Mouse (Mus musculus) right cerebral cortex, postnatal 25 days (tissue): ENCODE results near the gene Rif1.

Source experiments
- DNase-seq: peaks from one replicate; pipeline ENCODE4 v3.0.0; 2022

The Rif1 gene

DNA sequence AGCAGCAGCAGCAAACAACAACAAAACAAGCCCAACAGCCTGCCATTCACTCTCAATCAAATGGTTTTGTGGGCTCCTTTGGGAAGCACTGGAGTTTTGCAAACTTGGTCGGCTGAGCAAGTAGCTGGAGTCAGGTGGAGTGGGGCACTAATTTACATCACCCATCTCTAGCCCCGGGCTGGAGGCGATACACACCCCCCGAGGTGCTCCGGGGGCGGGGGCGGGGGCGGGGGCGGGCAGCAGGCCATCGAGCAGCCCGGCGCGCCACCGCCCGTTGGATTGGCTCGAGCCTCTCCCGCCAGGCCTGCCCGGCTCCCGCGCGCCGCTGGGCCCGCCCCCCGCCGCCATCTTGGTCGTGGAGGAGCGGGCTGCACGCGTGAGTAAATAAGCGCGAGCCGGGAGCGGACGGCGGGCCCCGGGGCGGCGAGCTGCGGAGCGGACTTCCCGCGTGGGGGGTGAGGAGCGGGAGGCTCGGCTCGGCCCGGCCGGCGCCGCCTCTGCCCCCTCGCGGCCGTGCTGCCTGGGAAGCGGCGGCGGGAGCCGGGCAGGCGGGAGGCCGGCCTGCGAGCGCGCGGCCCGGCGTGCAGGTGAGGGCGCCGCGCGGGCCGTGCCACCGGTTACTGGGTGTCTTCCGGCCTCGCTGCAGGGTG lies at the start of gene Rif1:
Rif1 (plus strand) TSS at position 342 of the 650 bp plus-strand sequence.
- peak; percentile 88 for DNase-seq

DNA sequence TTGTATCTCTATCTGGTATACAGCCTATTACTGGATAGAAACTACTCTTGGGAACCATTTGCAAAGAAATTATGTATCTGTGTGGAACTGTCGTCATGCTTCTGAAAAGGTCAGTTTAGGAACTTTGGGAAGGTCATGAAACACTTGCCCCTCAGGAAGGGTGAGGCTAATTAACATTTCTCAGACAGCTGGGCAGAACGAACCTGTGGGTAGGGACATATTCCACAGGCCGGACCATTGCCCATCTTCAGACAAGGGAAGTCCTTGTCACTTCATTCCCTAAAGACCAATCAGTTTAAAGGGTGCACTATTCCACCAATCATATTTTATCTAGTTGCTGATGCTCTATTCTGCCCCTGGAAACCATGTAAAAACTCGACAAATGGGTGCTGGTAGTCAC lies 45.6 kb upstream of the Rif1 start:
- DNase-seq = no peak

DNA sequence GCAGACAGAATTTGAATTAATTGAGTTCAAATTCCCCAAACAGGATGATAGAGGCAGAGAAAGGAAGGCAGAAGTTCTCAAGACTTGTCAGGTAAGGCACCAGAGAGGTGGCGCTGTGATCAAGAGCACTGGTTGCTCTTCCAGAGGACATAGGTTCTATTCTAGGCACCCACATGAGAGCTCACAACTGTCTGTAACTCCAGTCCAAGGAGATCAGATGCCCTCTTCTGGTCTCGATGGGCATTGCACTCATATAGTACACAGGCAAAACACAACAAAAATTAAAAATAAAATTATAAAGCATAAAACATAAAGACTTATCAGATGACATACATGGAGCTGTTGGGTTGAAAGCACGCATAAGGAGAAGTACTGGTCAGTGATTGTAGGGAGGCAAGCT lies 43.2 kb upstream of the Rif1 start:
- DNase-seq = no peak

DNA sequence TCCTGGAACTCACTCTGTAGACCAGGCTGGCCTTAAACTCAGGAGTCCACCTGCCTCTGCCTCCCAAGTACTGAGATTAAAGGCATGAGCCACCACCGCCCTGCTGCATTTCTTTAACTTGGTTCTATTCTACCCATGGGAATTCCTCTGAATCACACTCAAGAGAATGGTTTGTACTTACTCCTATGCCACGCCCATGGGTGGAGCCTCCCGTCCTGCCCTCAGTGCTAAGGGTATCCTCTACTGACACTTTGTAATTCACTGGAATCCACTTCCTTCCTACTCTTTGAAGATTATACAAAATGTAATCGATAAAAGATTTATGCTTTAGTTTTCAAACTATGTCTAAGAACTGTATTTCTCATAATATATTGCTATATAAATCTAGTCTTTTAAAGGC lies 41.1 kb upstream of the Rif1 start:
- no peak for DNase-seq

DNA sequence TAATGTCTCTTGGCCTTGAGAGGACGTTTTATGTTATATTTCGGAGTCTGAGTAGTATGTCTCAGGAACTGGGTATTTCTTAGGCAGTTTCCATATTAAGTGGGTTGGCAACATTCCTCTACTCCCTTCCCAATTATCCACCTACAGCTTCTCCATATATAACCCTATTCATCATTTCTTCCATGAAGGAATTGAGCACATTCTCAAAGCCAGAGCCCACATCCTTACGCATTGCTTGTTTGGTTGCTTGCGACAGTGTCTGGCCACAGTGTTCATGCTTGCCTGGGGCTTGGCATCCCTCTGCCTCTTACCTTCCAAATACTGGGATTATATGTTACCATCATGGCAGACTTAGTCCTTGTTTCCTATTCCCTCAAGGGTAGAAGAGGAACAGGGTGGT lies 38.0 kb upstream of the Rif1 start:
- DNase-seq = no peak

DNA sequence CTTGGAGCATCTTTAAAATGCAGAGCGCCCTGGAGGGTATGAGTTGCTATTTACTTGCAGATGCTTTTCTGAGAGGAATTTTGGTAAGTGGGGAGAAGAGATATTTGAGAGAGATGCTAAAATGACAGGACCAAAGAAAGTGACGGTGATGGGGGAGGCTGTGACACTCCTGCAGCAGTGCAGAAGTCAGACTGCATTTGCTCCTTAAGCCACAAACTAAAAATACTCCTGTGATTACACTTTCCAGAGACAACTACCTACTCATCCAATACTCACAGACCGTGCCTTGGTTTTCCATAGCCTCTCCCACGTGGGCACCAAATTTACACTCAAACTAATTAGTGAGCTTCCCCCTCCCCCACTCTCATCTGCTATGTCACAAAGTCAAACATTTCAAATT lies 37.5 kb upstream of the Rif1 start:
- DNase-seq = no peak

DNA sequence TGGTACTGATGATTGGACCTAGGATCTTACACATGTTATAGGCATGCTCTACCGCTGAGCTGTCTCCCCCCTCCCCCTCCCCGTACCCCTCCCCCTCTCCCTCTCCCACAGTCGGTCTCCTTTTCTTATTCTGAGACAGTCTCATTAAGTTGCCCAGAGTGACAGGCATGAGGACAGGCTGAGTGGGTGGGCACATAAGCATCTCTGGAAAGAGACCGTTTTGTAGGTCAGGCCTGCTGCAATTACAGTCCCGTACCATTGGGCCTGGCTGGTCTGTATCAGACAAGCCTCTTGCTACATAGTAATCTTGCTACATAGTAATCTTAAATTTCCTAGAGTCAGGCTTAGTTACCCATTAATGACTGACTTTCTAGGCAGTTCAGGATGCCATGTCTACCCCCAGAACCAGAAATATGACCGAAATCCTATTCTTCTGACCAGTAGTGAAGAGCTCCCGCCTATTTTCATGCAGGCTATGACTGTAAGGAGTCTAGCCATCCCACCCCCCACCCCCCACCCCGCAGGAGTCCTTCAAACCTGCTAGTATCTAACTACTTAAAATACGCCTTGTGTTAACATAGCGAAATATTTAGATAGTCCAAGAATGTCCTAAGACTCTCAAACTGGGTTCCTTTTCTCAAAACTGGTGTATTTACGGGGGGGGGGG lies 35.6 kb upstream of the Rif1 start:
- no peak for DNase-seq

DNA sequence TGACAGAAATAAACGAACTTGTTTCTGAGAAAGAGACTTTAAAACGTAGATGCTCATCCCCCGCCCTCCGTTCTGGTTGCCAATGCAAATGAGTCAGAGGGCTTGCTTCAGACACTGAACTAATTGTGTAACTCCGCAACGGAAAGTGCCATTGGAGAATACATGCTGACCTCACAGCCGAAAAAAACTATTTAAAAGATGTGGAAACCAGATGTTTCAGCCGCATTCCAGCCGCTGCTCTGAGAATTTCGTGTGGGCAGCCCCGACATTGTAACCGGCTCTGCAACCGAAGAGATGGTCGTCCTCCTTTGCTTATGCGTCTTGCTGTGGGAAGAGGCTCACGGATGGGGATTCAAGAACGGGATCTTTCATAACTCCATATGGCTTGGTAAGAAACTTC lies 34.8 kb upstream of the Rif1 start, which contains the start of gene Tnfaip6:
Tnfaip6 (plus strand) TSS at position 128 of the 400 bp plus-strand sequence.
- peak; percentile 18 for DNase-seq

DNA sequence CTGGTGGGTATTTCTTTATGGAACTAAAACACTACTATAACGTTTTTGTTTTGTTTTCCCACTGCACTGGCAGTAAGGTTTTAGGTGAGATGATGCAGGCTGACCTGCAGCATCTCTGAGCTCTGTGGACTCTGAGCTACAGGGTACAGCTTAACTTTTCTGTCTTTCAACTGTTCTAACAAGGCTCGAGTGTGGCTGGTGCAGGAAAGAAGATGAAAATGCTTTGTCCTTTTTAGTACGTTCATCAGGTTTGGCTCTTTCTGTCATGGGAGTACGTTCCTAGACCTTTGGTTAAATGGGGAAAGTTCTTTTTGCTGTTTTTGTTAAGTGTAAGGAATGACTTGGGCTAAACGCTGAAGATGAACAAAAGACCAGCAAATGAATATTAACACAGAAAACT lies 34.1 kb upstream of the Rif1 start:
- no peak for DNase-seq

DNA sequence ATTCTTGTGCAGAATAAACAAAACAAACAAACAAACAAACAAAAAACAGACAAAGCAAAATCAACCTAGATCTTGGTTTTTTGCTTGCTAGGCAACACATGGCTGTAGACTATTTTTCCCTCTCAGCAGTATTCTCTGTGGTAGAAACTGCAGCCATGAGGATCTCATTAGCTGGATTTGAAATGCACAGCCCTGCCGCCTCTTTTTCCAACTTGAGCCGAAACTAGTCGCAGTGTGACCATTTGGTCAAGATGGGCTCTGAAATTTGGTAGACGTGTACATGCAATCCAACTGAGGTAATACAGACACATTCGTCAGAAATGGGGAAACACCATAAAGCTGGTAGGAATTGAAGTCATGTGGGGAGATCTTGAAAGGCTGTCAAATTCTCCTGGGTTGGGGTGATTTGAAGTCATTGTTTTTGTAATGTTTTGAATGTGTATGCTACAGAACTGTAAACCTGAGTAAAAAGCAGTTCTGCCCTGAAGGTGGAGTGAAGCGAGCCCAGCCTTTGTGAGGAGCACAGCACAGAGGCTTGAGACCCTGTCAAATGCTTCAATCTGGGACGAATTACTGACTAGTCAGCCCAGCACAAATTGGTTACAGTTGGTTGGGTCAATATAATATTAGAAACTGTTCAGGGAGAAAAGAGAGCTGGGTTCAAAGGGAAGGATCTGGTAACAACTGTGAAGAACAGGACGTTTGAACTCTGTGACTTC lies 33.4 kb upstream of the Rif1 start:
- DNase-seq = no peak

DNA sequence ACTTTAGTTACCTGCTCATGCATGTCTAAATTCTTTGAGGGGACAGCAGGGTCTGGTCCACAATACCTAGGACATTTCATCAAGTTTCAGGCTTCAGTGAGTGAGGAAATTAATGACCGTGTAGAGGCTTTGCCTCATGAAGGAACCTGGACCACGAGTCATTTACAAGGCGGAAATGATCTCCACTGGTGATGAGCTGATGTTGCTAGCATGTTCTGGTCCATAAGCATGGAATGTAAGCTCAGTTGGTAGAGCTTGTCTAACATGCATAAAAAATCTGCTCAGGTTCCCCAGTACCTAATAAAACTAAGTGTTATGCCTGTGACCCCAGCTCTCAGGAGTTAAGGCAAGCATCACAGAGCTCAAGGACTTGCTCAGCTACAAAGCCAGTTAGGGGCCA lies 30.5 kb upstream of the Rif1 start:
- DNase-seq = no peak

DNA sequence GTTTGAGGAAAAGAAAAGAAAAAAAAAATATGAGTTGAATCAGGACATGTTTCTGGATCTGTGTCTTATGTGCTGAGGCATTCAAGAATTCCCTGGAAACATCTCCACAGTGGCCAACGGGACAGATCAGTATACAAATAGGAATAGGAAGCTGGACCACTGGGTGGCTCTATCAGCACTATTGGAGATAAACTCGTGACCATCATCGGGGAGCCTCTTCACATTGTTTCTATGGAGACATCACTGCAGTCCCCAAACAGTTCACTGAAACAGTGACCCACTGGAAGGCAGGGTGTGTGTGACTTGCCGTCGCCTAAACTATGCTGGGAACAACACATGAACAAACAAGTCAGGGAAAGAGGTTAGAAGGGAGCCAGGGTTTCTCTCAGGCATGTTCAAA lies 29.9 kb upstream of the Rif1 start:
- DNase-seq = no peak

DNA sequence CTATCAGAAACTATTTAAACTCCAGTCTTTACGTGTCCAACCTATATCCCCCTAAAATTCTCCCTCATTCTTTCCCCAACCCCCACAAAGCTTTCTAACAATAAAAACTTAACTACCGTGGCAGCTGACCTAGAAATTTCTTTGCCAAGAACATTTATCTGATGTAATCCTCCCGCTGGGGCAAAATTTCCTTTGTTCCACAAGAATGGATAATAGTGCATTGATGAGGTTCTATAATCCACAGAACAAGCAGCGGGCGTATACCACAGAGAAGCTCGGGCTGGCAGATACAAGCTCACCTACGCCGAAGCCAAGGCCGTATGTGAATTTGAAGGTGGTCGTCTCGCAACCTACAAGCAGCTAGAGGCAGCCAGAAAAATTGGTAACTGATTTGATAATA lies 29.1 kb upstream of the Rif1 start:
- DNase-seq = no peak

DNA sequence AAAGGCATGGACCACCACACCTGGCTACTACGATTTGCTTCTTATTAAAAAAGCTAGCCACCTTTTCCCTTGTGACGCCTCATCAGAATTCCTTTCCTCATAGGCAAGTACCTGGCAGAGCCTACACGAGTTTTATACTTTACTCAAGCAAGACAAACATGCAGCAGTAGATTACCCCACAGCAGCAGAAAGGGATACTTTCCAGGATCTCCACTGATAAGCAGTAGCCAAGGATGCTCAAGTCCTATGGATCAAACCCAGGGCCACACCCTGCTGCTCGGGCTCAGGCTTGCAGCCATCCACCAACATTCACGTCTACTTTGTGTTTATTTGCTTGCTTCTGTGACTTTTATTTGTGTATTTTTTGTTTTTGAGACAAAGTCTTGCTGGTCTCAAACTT lies 26.6 kb upstream of the Rif1 start:
- DNase-seq = no peak

DNA sequence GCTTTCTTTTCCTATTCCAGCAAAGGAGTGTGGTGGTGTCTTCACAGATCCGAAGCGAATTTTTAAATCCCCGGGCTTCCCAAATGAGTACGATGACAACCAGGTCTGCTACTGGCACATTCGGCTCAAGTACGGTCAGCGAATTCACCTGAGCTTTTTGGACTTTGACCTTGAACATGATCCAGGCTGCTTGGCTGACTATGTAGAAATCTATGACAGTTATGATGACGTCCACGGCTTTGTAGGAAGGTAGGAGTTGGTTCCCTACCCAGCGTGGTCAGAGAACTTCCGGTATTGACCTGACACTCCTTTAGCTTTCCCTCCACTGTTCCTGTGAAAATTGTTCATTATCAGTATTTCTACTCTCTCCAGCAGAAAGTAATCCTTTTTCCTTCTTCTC lies 21.8 kb upstream of the Rif1 start:
- no peak for DNase-seq

DNA sequence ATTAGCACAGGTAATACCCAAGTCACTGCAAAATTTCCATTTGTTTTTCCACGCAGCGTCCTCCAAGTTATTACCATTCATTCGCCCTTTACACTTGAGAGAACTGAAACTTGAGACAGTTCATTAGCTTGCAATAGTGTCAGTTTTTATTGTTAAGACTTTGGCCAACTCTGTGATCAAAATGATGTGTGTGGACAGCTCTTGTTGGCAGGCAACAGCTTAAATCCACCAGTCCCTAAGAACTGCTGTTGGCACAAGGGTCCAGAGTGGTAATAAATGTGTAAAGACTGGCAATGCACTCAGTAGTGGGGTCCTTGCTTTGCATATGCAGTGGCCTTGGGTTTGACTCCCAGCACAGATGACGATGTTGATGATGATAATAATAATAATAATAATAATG lies 20.3 kb upstream of the Rif1 start:
- no peak for DNase-seq

DNA sequence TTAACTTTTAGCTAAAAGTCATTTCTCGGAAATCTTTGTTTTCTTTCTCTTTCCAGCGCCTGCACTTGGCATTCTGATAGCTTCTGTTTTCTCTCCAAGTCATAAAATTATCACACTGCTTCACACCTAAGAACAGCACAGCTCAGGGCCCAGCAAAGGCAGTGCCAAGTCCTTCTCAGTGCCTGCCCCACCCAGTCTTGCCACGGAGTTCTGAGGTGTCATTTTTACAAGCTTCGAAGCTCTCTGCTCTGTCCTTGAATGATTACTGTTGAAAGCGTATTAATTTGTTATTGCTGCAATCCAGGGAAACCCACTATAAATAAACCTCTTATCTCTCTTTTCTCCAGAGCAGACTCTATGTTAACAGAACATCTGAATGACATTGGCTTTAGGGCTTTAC lies 19.1 kb upstream of the Rif1 start:
- DNase-seq = peak; percentile 14

DNA sequence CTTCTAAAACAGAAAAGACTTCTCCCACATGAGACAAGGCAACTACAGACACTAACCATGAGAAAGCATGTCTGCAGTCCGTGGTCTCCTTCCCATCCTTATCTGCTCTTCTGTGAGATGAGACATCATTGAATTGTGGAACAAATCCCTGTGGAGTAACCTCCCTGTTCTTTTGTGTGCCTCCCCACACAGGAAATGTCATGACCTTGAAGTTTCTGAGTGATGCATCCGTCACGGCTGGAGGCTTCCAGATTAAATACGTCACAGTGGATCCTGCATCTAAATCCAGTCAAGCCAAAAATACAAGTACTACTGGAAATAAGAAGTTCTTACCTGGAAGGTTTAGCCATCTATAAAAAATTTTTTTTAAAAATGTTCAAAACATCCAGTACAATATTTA lies 17.0 kb upstream of the Rif1 start:
- no peak for DNase-seq

DNA sequence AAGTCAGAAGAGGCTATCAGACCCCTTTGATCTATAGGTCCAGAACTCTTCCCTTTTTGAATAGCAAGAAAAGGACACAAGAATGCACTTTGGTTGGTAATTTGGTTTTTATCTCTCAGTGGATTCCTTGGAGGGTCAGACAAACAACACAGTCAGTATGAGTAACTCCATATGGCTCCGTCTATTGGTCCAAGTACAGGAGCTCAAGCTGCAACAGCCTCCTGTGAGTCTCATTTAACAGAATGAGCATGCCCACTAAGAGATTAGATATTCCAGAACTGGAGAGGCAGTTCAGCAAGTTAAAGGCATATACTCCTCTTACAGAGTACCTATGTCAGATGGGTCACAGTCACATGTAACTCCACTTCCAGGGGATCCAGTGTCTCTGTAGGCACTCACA lies 15.5 kb upstream of the Rif1 start:
- no peak for DNase-seq

DNA sequence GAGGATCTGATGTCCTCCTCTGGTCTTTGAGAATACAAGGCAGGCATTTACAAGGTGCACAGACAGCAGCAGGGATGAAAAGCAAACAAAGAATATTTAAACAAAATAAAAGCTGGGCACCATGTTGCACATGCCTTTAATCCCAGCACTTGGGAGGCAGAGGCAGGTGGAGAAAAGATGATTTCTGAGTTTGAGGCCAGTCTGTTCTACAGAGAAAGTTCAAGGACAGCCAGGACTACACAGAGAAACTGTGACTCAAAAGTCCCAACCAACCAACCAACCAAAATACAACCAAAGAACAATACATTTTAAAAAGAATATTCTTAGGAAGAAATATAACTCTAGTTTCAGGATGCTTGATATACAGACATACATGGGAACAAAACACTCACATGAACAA lies 15.0 kb upstream of the Rif1 start:
- no peak for DNase-seq

DNA sequence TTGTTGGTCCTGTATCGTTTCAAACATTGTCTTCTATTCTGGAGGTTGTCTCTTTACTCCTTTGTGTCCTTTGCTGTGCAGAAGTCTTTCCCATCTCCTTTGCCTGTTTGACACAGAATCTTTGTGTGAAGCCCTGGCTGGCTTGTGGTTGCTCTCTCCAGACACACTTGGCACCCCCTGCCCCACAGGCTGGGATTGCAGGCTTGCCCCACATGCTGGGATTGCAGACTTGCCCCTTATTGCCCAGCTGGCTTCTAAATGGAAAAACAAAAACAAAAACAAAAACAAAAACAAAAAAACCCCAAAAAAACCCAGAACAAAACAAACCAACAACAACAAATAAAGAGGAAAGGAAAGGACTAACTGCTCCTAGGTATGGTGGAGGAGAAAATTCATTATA lies 4.0 kb upstream of the Rif1 start:
- no peak for DNase-seq

DNA sequence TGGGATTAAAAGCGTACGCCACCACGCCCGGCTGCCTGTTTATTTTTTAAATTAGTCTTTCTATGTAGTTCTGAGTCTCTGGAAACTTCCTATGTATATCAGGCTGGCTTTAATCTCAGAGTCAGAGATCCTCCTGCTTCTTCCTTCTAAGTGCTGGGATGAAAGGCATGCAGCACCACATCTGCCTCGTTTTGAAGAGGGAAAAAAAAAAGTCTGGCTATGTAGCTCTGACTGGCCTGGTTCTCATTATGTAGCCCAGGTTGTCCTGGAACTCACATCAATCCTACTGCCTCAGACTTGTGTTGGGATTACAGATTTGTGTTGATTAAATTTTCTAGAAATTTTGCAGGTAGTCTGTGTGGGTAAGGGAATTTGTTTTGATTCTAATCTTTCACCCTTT lies 1.8 kb upstream of the Rif1 start:
- DNase-seq = no peak

DNA sequence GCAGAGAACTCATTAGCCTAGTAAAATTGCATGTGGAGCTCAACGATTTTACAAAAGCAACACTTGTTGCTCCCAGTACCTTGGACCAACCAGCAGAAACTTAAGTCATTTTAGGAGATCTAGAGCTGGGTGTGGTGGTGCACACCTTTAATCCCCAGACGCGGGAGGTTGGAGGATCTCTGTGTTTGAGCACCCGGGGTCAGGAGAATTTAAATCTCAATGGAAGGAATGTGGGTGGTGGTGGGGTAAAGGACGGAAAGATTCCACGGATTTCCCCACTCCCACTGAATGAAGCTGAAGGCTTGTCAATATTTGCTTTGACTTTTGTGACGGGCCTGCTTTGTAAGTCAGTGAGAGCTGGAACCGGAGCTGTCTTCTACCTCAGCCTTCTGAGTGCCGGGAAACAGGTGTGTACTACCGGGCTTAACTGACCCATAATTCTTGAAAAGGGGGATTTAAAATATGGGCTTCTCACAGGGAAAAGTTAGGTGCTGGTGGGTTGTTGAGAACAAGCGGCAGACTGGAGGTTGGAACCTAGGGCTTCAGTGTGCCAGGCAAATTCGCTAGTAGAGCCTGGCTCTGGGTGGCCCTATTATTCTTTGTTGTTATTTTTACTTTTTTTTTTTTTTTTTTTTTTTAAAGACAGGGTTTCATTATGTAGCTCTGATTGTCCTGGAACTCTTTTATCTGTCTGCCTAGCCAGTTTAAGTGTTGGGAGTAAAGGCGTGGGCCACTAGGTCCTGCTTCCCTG lies 1.2 kb upstream of the Rif1 start:
- DNase-seq = no peak

DNA sequence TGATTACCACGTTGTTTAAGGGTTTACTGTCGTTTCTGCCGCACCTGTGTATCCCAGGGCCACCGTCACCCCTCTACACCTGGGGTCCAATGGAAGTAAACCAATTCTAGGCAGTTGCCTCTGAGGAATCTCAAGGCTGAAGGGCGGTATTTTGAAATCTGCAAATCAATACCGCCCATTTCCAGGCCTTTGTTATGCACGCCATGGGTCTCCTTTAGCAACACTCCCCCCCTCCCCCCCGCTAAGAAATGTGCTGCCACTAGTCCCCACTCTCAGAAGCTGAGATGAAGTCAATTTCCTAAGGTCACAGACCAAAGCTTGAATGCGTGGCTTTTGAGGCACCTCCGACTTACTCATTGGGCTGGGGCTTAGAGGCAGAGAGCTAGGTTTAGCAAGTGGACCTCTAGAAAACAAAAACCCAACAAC lies 554 bp upstream of the Rif1 start:
- DNase-seq = no peak
